Mouse (Mus musculus) forebrain, postnatal 0 days (tissue): ENCODE results near the gene Trim56. TPM values are rescaled to one million over a fixed set of nuclear protein-coding genes. Genes with fewer than 3 reads are reported as not detected.
"Not testable (repeated sequence)": the region's sequence is repeated elsewhere in the genome, so short reads cannot be mapped to it uniquely, and the experiment has no call there.

Experiments used
- ATAC-seq: fragments of 200-750 bp; cut with Nextera tagmentation; 2 replicates; pipeline ENCODE4 v1.8.0; 2017; ENCODE audit warnings: mild to moderate bottlenecking, moderate library complexity
- DNase-seq: peaks from one replicate; pipeline ENCODE4 v3.0.0-alpha.2; 2015
- H3K27ac ChIP-seq: fragments of 300-500 bp; sonication (generic); 2 replicates; pipeline ENCODE4 v1.5.1; 2014; ENCODE audit warnings: low read depth, mild to moderate bottlenecking, antibody characterized with exemption, low read length, moderate library complexity, mixed read lengths
- H3K27me3 ChIP-seq: fragments of 300-500 bp; sonication (generic); 2 replicates; pipeline ENCODE4 v1.6.1; 2014; ENCODE audit warnings: mild to moderate bottlenecking, low read length, mixed read lengths; ENCODE audit not compliant: insufficient read depth
- H3K36me3 ChIP-seq: fragments of 300-500 bp; sonication (generic); 2 replicates; pipeline ENCODE4 v1.6.1; 2014; ENCODE audit warnings: mild to moderate bottlenecking, moderate library complexity; ENCODE audit not compliant: insufficient read depth
- H3K4me1 ChIP-seq: fragments of 300-500 bp; sonication (generic); 2 replicates; pipeline ENCODE4 v1.6.1; 2014; ENCODE audit warnings: antibody characterized with exemption; ENCODE audit not compliant: insufficient read depth
- H3K4me2 ChIP-seq: fragments of 300-500 bp; sonication (generic); 2 replicates; pipeline ENCODE4 v1.6.1; 2014; ENCODE audit warnings: low read depth, mild to moderate bottlenecking, moderate library complexity
- H3K4me3 ChIP-seq: fragments of 300-500 bp; sonication (generic); 2 replicates; pipeline ENCODE4 v1.5.1; 2014; ENCODE audit warnings: low read depth, low read length, mixed read lengths
- H3K9ac ChIP-seq: fragments of 300-500 bp; sonication (generic); 2 replicates; pipeline ENCODE4 v1.6.1; 2014; ENCODE audit warnings: mild to moderate bottlenecking
- H3K9me3 ChIP-seq: fragments of 300-500 bp; sonication (generic); 2 replicates; pipeline ENCODE4 v1.6.1; 2016; ENCODE audit warnings: low read length
- CTCF ChIP-seq: sonication (generic); IDR thresholded peaks from 2 replicates; pipeline ENCODE4 v1.5.1; 2016; ENCODE audit warnings: antibody characterized with exemption, control low read depth, low read depth
- WGBS: fragments of 180-500 bp; shearing (Covaris S2); extraction: QIAGEN DNeasy Blood & Tissue Kit; methylation state at CpG from one replicate; pipeline ENCODE4 v1.1.7; 2014; 5-methylcytosine and 5-hydroxymethylcytosine counted together
- polyA plus RNA-seq: library from polyadenylated mRNA; unstranded; fragments of >200 nt; fragmentation: Nextera tagmentation; extraction: Ambion mirVana; gene quantifications from 2 replicates; pipeline ENCODE4 v1.2.1, GENCODE M21; 2015
- total RNA-seq: library from RNA; depleted of rRNA; stranded (reverse); fragments of >200 nt; gene quantifications from 2 replicates; pipeline ENCODE4 v1.2.3, GENCODE M21; 2014; rRNA removed

Gene Trim56
- total RNA-seq: 4.0 and 5.7 TPM in 2 replicates
- polyA plus RNA-seq: 1.1 and 2.3 TPM in 2 replicates

GRCm38 (mm10) chr5:137115866-137116847 lies at the start of gene Trim56:
Trim56 (minus strand) TSS chr5:137116209.
- H3K9ac ChIP-seq: peak within 1 kb of the TSS; percentile 44
- H3K36me3 ChIP-seq: no peaks in the 10 kb centered on the region
- peak within 1 kb of the TSS; percentile 32 for H3K4me3 ChIP-seq
- H3K9me3 ChIP-seq: no peaks in the 10 kb centered on the region
- H3K27ac ChIP-seq: no peak within 1 kb of the TSS
- 17% methylated on average over 29 of the region's 29 CpGs for WGBS
- H3K27me3 ChIP-seq: no peaks in the 10 kb centered on the region
- DNase-seq: no peak
- no peaks in the 10 kb centered on the region for H3K4me1 ChIP-seq
- peak within 1 kb of the TSS; percentile 46 for H3K4me2 ChIP-seq
- no peak for ATAC-seq
- no peak for TF ChIP-seq CTCF

- no peak for TF ChIP-seq CTCF
- Histone ChIP-seq H3K4me2 (no peak overlapping the region), H3K4me1 (no peaks in the 10 kb centered on the region), H3K9ac (no peak overlapping the region), H3K27me3 (no peaks in the 10 kb centered on the region), H3K36me3 (no peaks in the 10 kb centered on the region), H3K27ac (no peak overlapping the region), H3K4me3 (no peak overlapping the region), H3K9me3 (0 out of 2 replicates have a peak, but pooled peaks cover 2% of the 10 kb centered on the region)
- ATAC-seq: no peak
- no peak for DNase-seq
- WGBS: 67% methylated on average over 4 of the region's 4 CpGs
These were observed 45.8 kb upstream of the Trim56 start for GRCm38 (mm10) chr5:137161853-137162252.

GRCm38 (mm10) chr5:137159461-137159860 lies 43.5 kb upstream of the Trim56 start:
- peak; percentile 62 for TF ChIP-seq CTCF
- no peak overlapping the region for H3K9ac ChIP-seq
- 41% methylated on average over 11 of the region's 11 CpGs for WGBS
- H3K27me3 ChIP-seq: no peaks in the 10 kb centered on the region
- no peak overlapping the region for H3K4me3 ChIP-seq
- DNase-seq: peak; percentile 14
- H3K9me3 ChIP-seq: 0 out of 2 replicates have a peak, but pooled peaks cover 3% of the 10 kb centered on the region
- no peak for ATAC-seq
- no peak overlapping the region for H3K4me2 ChIP-seq
- H3K27ac ChIP-seq: no peak overlapping the region
- H3K36me3 ChIP-seq: no peaks in the 10 kb centered on the region
- H3K4me1 ChIP-seq: no peaks in the 10 kb centered on the region

- no peak for ATAC-seq
- Histone ChIP-seq H3K4me1 (no peaks in the 10 kb centered on the region), H3K27ac (no peak overlapping the region), H3K4me2 (no peak overlapping the region), H3K36me3 (no peaks in the 10 kb centered on the region), H3K27me3 (no peaks in the 10 kb centered on the region), H3K9me3 (peaks cover 18% of the 10 kb centered on the region), H3K9ac (no peak overlapping the region), H3K4me3 (no peak overlapping the region)
- 93% methylated on average over 5 of the region's 5 CpGs for WGBS
- TF ChIP-seq CTCF: no peak
- DNase-seq: no peak
These were observed 37.3 kb upstream of the Trim56 start for GRCm38 (mm10) chr5:137153289-137153688.

GRCm38 (mm10) chr5:137152623-137153022 lies 36.6 kb upstream of the Trim56 start:
- no peaks in the 10 kb centered on the region for H3K27me3 ChIP-seq
- ATAC-seq: no peak
- H3K27ac ChIP-seq: no peak overlapping the region
- TF ChIP-seq CTCF: no peak
- 75% methylated on average over 2 of the region's 2 CpGs for WGBS
- H3K4me2 ChIP-seq: no peak overlapping the region
- H3K9ac ChIP-seq: no peak overlapping the region
- DNase-seq: no peak
- no peaks in the 10 kb centered on the region for H3K4me1 ChIP-seq
- peaks cover 18% of the 10 kb centered on the region for H3K9me3 ChIP-seq
- H3K4me3 ChIP-seq: no peak overlapping the region
- H3K36me3 ChIP-seq: no peaks in the 10 kb centered on the region

GRCm38 (mm10) chr5:137149272-137149882 lies 33.4 kb upstream of the Trim56 start, which contains the start of gene Muc3:
Muc3 (minus strand) TSS chr5:137149322.
- not testable (repeated sequence) for H3K9ac ChIP-seq, H3K27me3 ChIP-seq, H3K4me3 ChIP-seq, ATAC-seq, H3K27ac ChIP-seq, H3K4me2 ChIP-seq, DNase-seq, H3K4me1 ChIP-seq, H3K36me3 ChIP-seq
- H3K9me3 ChIP-seq: peaks cover 14% of the 10 kb centered on the region

- Histone ChIP-seq H3K9ac (no peak overlapping the region), H3K27ac (no peak overlapping the region), H3K4me3 (no peak overlapping the region), H3K4me2 (no peak overlapping the region), H3K36me3 (no peaks in the 10 kb centered on the region), H3K9me3 (no peaks in the 10 kb centered on the region), H3K27me3 (no peaks in the 10 kb centered on the region), H3K4me1 (no peaks in the 10 kb centered on the region)
- DNase-seq (no peak), ATAC-seq (no peak)
- 43% methylated on average over 3 of the region's 3 CpGs for WGBS
- TF ChIP-seq CTCF: no peak
These were observed 24.8 kb upstream of the Trim56 start for GRCm38 (mm10) chr5:137140836-137141235.
